Mouse (Mus musculus) thymus, adult 2 months (tissue): Measurements from ENCODE around the gene Iba57.

ENCODE experiments used
- CTCF ChIP-seq: fragments of 200-500 bp; IDR thresholded peaks from 2 replicates; pipeline ENCODE4 v1.5.1; 2012; ENCODE audit warnings: mild to moderate bottlenecking, control low read depth, low read length, moderate library complexity, borderline replicate concordance; ENCODE audit not compliant: control insufficient read depth, poor library complexity, insufficient read depth; ENCODE audit errors: extremely low read depth
- POLR2A ChIP-seq: fragments of 200-500 bp; IDR thresholded peaks from 2 replicates; pipeline ENCODE4 v1.6.1; 2012; ENCODE audit warnings: mild to moderate bottlenecking, low read length, control low read depth, moderate library complexity; ENCODE audit not compliant: control insufficient read depth, poor library complexity, insufficient read depth; ENCODE audit errors: extremely low read depth

- TF ChIP-seq CTCF, result no peak
- TF ChIP-seq POLR2A, result no peak
These were observed 9.3 kb downstream of the Iba57 start for GRCm38 (mm10) chr11:59154220-59154619.
